Mouse (Mus musculus) liver, postnatal 0 days (tissue): ENCODE measurements around the gene Hoxd3. TPM values are rescaled to one million over a fixed set of nuclear protein-coding genes. Genes with fewer than 3 reads are reported as not detected.

Experiments used
- ATAC-seq: fragments of 200-750 bp; cut with Nextera tagmentation; 2 replicates; pipeline ENCODE4 v1.8.0; 2017; ENCODE audit warnings: mild to moderate bottlenecking, moderate library complexity
- DNase-seq: peaks from one replicate; pipeline ENCODE4 v3.0.0-alpha.2; 2016
- H3K27ac ChIP-seq: fragments of 300-500 bp; sonication (generic); 2 replicates; pipeline ENCODE4 v1.5.1; 2014; ENCODE audit warnings: antibody characterized with exemption, moderate library complexity, mild to moderate bottlenecking, low read depth
- H3K27me3 ChIP-seq: fragments of 300-500 bp; sonication (generic); 2 replicates; pipeline ENCODE4 v1.6.1; 2014; ENCODE audit warnings: low read length, control low read depth, mixed read lengths; ENCODE audit not compliant: insufficient read depth
- H3K36me3 ChIP-seq: fragments of 300-500 bp; sonication (generic); replicated peaks from 2 replicates; pipeline ENCODE4 v1.6.1; 2014; ENCODE audit warnings: mild to moderate bottlenecking, control low read depth, low read length, moderate library complexity, mixed read lengths; ENCODE audit not compliant: insufficient read depth
- H3K4me1 ChIP-seq: fragments of 300-500 bp; sonication (generic); 2 replicates; pipeline ENCODE4 v1.6.1; 2014; ENCODE audit warnings: antibody characterized with exemption, mild to moderate bottlenecking, control low read depth; ENCODE audit not compliant: insufficient read depth
- H3K4me2 ChIP-seq: fragments of 300-500 bp; sonication (generic); 2 replicates; pipeline ENCODE4 v1.6.1; 2014; ENCODE audit warnings: low read depth, mild to moderate bottlenecking, low read length, moderate library complexity, mixed read lengths
- H3K4me3 ChIP-seq: fragments of 300-500 bp; sonication (generic); 2 replicates; pipeline ENCODE4 v1.5.1; 2014; ENCODE audit warnings: low read depth, low read length
- H3K9ac ChIP-seq: fragments of 300-500 bp; sonication (generic); replicated peaks from 2 replicates; pipeline ENCODE4 v1.6.1; 2014; ENCODE audit warnings: mild to moderate bottlenecking, moderate library complexity
- H3K9me3 ChIP-seq: fragments of 300-500 bp; sonication (generic); 2 replicates; pipeline ENCODE4 v1.6.1; 2016; ENCODE audit warnings: mild to moderate bottlenecking, control low read depth, low read length, mixed read lengths
- CTCF ChIP-seq: sonication (generic); IDR thresholded peaks from 2 replicates; pipeline ENCODE4 v1.5.1; 2016; ENCODE audit warnings: antibody characterized with exemption, low read depth
- EP300 ChIP-seq: IDR thresholded peaks from 2 replicates; pipeline ENCODE4 v1.6.1; 2016; ENCODE audit warnings: antibody characterized with exemption, low read depth, mild to moderate bottlenecking
- WGBS: fragments of 180-500 bp; shearing (Covaris S2); extraction: QIAGEN DNeasy Blood & Tissue Kit; methylation state at CpG from one replicate; pipeline ENCODE4 v1.1.7; 2014; ENCODE audit not compliant: insufficient replicate concordance; 5-methylcytosine and 5-hydroxymethylcytosine counted together
- polyA plus RNA-seq: library from polyadenylated mRNA; unstranded; fragments of >200 nt; fragmentation: Nextera tagmentation; extraction: Ambion mirVana; gene quantifications from 2 replicates; pipeline ENCODE4 v1.2.1, GENCODE M21; 2015

Hoxd3 gene
- not detected in 2 replicates for polyA plus RNA-seq

DNA sequence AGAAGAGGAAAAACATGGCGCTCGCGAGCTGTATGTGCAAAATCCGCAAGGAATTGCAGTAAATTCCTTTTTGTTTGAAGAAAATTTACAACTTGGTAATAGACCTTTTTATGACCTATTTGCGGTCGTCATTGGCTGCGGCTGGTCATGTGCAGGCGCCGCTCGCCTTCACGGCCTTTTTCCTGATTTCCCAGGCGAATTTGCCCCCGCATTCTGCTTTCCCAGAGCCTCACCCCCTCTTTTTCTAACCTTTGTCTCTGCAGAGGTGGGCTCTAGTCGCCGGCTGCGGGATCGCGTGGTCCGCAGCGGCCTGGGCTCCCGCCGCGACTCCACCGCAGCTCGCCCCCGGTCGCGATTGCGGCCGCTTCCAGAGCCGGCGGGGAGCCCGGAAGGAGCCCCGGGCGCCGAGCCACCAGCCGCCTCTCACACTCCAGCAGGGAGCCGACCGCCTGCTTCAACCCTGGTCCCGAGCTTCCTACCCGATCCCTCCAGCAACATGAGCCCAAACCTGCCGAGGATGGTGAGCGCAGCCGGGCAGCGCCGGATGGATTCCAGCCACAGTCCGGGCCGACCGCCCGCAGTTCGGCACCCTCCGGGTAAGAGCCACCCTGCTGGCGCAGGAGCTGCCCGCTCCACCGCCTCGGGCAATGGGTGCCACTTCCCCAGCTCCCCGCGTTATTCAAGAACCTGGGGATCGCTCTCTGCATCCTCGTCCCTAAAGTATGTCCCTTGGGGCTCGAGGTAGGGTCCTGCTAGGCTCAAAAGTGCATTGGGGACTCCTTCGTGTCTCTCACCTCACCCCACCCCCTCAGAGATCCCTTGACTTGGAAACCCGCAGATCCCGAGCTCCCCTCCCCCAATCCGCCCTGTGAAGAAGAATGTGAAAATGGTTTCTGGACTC is at the start of gene Hoxd3, which contains the start of gene Hoxd4:
TSS of gene Hoxd3 (plus strand) at position 207 of the 901 bp plus-strand sequence.
TSS of gene Hoxd4 (plus strand) at position 209 of the 901 bp plus-strand sequence.
- under 1% methylated on average over 55 of the region's 65 CpGs for WGBS
- H3K4me2 ChIP-seq = peak within 1 kb of the TSS; percentile 34
- no peak within 1 kb of the TSS for H3K9ac ChIP-seq
- H3K27me3 ChIP-seq = peaks cover 98% of the 10 kb centered on the region
- ATAC-seq (no peak), DNase-seq (no peak)
- no peaks in the 10 kb centered on the region for H3K9me3 ChIP-seq
- no peak within 1 kb of the TSS for H3K27ac ChIP-seq
- peak within 1 kb of the TSS; percentile 36; the same call in 1 of the 2 replicates for H3K4me3 ChIP-seq
- H3K4me1 ChIP-seq = peaks cover 7% of the 10 kb centered on the region
- no peaks in the 10 kb centered on the region for H3K36me3 ChIP-seq
- TF ChIP-seq CTCF (no peak), EP300 (no peak)

- no peak overlapping the region for H3K9ac ChIP-seq
- H3K27ac ChIP-seq = no peak overlapping the region
- no peaks in the 10 kb centered on the region for H3K9me3 ChIP-seq
- peaks cover 4% of the 10 kb centered on the region for H3K4me1 ChIP-seq
- DNase-seq (no peak), ATAC-seq (no peak)
- peaks cover 96% of the 10 kb centered on the region for H3K27me3 ChIP-seq
- H3K36me3 ChIP-seq = no peaks in the 10 kb centered on the region
- no peak overlapping the region for H3K4me3 ChIP-seq
- 4% methylated on average over 18 of the region's 18 CpGs for whole genome bisulfite sequencing
- no peak overlapping the region for H3K4me2 ChIP-seq
- TF ChIP-seq EP300 (no peak), CTCF (peak; percentile 63)
Observed at GRCm38 (mm10) chr2:74663291-74663925, 48.3 kb upstream of the Hoxd3 start.

DNA sequence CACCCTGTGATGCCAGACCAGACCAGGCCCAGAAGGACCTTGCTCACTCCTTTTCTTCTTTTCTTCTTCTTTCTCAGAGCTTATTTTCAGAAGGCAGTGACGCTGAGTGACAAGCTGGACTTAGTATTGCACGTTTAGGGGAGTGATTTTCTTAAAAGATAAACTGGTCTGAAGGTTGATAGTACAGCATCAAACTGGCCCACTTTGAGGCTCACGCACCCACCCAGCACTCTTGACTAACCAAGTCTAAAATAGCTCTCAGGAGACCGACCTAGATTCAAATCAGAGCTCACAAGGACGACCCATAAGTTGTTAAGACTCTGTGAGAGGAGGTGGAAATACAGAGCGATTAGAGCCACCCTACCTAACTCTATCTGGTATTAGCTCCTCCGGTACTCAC is 45.3 kb upstream of the Hoxd3 start:
- Histone ChIP-seq H3K9ac (no peak overlapping the region), H3K4me3 (no peak overlapping the region), H3K4me2 (no peak overlapping the region), H3K27me3 (peaks cover 97% of the 10 kb centered on the region), H3K4me1 (peaks cover 7% of the 10 kb centered on the region), H3K27ac (no peak overlapping the region), H3K36me3 (no peaks in the 10 kb centered on the region), H3K9me3 (no peaks in the 10 kb centered on the region)
- TF ChIP-seq CTCF = no peak
- no peak for TF ChIP-seq EP300
- ATAC-seq (no peak), DNase-seq (no peak)
- WGBS = 2% methylated on average over 7 of the region's 7 CpGs

GRCm38 (mm10) chr2:74667191-74667841 is 44.4 kb upstream of the Hoxd3 start:
- WGBS = 4% methylated on average over 36 of the region's 36 CpGs
- Histone ChIP-seq H3K27me3 (peaks cover 97% of the 10 kb centered on the region), H3K27ac (no peak overlapping the region), H3K9ac (no peak overlapping the region), H3K4me2 (no peak overlapping the region), H3K36me3 (no peaks in the 10 kb centered on the region), H3K4me1 (peaks cover 7% of the 10 kb centered on the region), H3K9me3 (no peaks in the 10 kb centered on the region), H3K4me3 (no peak overlapping the region)
- TF ChIP-seq CTCF = no peak
- TF ChIP-seq EP300 = no peak
- no peak for ATAC-seq
- no peak for DNase-seq

DNA sequence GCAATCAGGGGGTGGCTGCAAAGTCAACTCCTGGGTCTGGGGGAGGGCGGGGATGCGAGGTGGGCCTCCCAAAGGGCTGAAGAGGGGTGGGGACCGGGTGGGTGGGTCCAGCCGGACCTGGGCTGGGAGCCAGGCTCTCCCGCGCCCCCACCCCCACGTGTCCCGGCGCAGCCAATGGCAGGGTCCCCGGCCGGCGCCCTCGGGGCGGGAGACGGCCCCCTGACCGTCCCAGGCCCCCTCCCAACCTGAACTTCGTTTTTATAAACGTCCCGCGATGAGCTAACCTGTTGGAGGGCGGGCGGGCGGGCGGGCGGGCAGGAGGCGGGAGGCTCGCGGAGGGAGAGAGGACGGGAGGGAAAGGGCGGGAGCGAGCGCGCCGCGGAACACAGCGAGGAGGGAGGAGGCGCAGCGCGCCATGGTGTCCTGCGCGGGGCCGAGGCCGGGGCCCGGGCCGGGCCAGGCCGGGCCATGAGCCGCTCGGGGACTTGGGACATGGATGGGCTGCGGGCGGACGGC is 43.8 kb upstream of the Hoxd3 start, which contains the start of gene Hoxd13:
TSS of gene Hoxd13 (plus strand) at position 469 of the 516 bp plus-strand sequence.
- Histone ChIP-seq H3K4me2 (peak within 1 kb of the TSS; percentile 64), H3K27ac (no peak within 1 kb of the TSS), H3K36me3 (no peaks in the 10 kb centered on the region), H3K9me3 (no peaks in the 10 kb centered on the region), H3K4me1 (peaks cover 7% of the 10 kb centered on the region), H3K27me3 (peaks cover 97% of the 10 kb centered on the region), H3K9ac (no peak within 1 kb of the TSS), H3K4me3 (peak within 1 kb of the TSS; percentile 40)
- no peak for ATAC-seq
- WGBS = 7% methylated on average over 22 of the region's 51 CpGs
- TF ChIP-seq CTCF = no peak
- TF ChIP-seq EP300 = no peak
- no peak for DNase-seq
